Mouse (Mus musculus) lung, postnatal 10 days (tissue): Measurements from ENCODE around the gene Rspo4.

Source experiments
- DNase-seq: peaks from one replicate; pipeline ENCODE4 v3.0.0; 2021

Gene Rspo4

GRCm38 (mm10) chr2:151914120-151914519, 71.4 kb downstream of the Rspo4 start:
- no peak for DNase-seq

- no peak for DNase-seq
Measured at GRCm38 (mm10) chr2:151915111-151915510, 72.4 kb downstream of the Rspo4 start.

- DNase-seq: peak; percentile 71
Measured at GRCm38 (mm10) chr2:151916061-151916831, 73.5 kb downstream of the Rspo4 start.

- DNase-seq: peak; percentile 39
Measured at GRCm38 (mm10) chr2:151919140-151919539, 76.4 kb downstream of the Rspo4 start.

GRCm38 (mm10) chr2:151921068-151921467, 78.3 kb downstream of the Rspo4 start:
- DNase-seq: no peak

- peak; percentile 51 for DNase-seq
Measured at GRCm38 (mm10) chr2:151921596-151921995, 78.9 kb downstream of the Rspo4 start.
